Mouse (Mus musculus) liver, embryonic 16.5 days (tissue): ENCODE measurements around the gene A930009A15Rik. TPM values are rescaled to one million over a fixed set of nuclear protein-coding genes. Genes with fewer than 3 reads are reported as not detected.

Source experiments
- ATAC-seq: fragments of 200-750 bp; cut with Nextera tagmentation; 2 replicates; pipeline ENCODE4 v1.8.0; 2017; ENCODE audit warnings: low read depth, mild to moderate bottlenecking, moderate number of reproducible peaks, moderate library complexity
- H3K27ac ChIP-seq: fragments of 300-500 bp; sonication (generic); 2 replicates; pipeline ENCODE4 v1.5.1; 2014; ENCODE audit warnings: mild to moderate bottlenecking, low read length
- H3K27me3 ChIP-seq: fragments of 300-500 bp; sonication (generic); 2 replicates; pipeline ENCODE4 v1.6.1; 2014; ENCODE audit warnings: low read depth, low read length, mixed read lengths; ENCODE audit not compliant: control insufficient read depth, insufficient read depth
- H3K36me3 ChIP-seq: fragments of 300-500 bp; sonication (generic); 2 replicates; pipeline ENCODE4 v1.6.1; 2014; ENCODE audit warnings: mild to moderate bottlenecking; ENCODE audit not compliant: control insufficient read depth, insufficient read depth
- H3K4me1 ChIP-seq: fragments of 300-500 bp; sonication (generic); 2 replicates; pipeline ENCODE4 v1.6.1; 2014; ENCODE audit warnings: low read depth, low read length, mixed read lengths; ENCODE audit not compliant: control insufficient read depth
- H3K4me2 ChIP-seq: fragments of 300-500 bp; sonication (generic); 2 replicates; pipeline ENCODE4 v1.6.1; 2014; ENCODE audit warnings: low read depth, low read length, mixed read lengths
- H3K4me3 ChIP-seq: fragments of 300-500 bp; sonication (generic); 2 replicates; pipeline ENCODE4 v1.5.1; 2014; ENCODE audit warnings: low read depth, mild to moderate bottlenecking, low read length
- H3K9ac ChIP-seq: fragments of 300-500 bp; sonication (generic); 2 replicates; pipeline ENCODE4 v1.6.1; 2014; ENCODE audit warnings: low read depth, low read length
- H3K9me3 ChIP-seq: fragments of 300-500 bp; sonication (generic); replicated peaks from 2 replicates; pipeline ENCODE4 v1.6.1; 2016; ENCODE audit warnings: low read length; ENCODE audit not compliant: control insufficient read depth
- WGBS: fragments of 180-500 bp; shearing (Covaris S2); extraction: QIAGEN DNeasy Blood & Tissue Kit; methylation state at CpG from one replicate; pipeline ENCODE4 v1.1.7; 2014; ENCODE audit not compliant: insufficient replicate concordance; 5-methylcytosine and 5-hydroxymethylcytosine counted together
- polyA plus RNA-seq: library from polyadenylated mRNA; unstranded; fragments of >200 nt; fragmentation: Nextera tagmentation; extraction: Ambion mirVana; gene quantifications from 2 replicates; pipeline ENCODE4 v1.2.1, GENCODE M21; 2015

The A930009A15Rik gene
- not detected in 2 replicates for polyA plus RNA-seq

GRCm38 (mm10) chr10:115569712-115570491 is at the start of gene A930009A15Rik:
Gene A930009A15Rik (plus strand): TSS chr10:115569986.
- H3K9ac ChIP-seq, result no peak within 1 kb of the TSS
- WGBS, result 67% methylated on average over 15 of the region's 15 CpGs
- H3K4me3 ChIP-seq, result no peak within 1 kb of the TSS
- no peaks in the 10 kb centered on the region for H3K36me3 ChIP-seq
- no peaks in the 10 kb centered on the region for H3K4me1 ChIP-seq
- no peaks in the 10 kb centered on the region for H3K9me3 ChIP-seq
- H3K27ac ChIP-seq, result no peak within 1 kb of the TSS
- no peak within 1 kb of the TSS for H3K4me2 ChIP-seq
- ATAC-seq, result no peak
- H3K27me3 ChIP-seq, result no peaks in the 10 kb centered on the region

- ATAC-seq, result no peak
- H3K36me3 ChIP-seq, result no peaks in the 10 kb centered on the region
- 62% methylated on average over 17 of the region's 17 CpGs for WGBS
These were observed 49.3 kb upstream of the A930009A15Rik start for GRCm38 (mm10) chr10:115520200-115521080.

DNA sequence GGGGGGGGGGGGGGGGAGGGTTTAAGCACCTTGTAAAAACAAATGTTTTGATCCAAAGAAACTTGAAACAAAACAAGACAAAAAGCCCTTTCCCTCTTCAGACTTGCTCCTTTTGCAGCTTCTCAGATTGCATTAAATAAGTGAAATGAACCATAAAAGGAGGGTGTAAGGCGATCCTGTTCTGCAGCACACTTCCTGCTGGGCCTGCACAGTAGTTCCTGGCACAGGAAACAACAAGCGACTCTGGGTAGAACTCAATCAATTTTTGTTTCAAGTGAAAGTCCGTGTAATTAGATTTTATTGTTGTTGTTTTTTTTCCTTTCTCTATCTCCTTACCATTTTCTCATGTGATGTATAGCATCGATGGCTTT is 48.7 kb upstream of the A930009A15Rik start:
- 28% methylated on average over 4 of the region's 4 CpGs for WGBS
- no peak overlapping the region for H3K9ac ChIP-seq
- H3K4me1 ChIP-seq, result no peaks in the 10 kb centered on the region
- no peaks in the 10 kb centered on the region for H3K27me3 ChIP-seq
- H3K9me3 ChIP-seq, result no peaks in the 10 kb centered on the region
- H3K4me3 ChIP-seq, result no peak overlapping the region
- H3K27ac ChIP-seq, result no peak overlapping the region
- no peaks in the 10 kb centered on the region for H3K36me3 ChIP-seq
- ATAC-seq, result no peak
- H3K4me2 ChIP-seq, result no peak overlapping the region

More at GRCm38 (mm10) chr10:115520200-115521080, 49.3 kb upstream of the A930009A15Rik start:
- Histone ChIP-seq H3K9ac (no peak overlapping the region), H3K9me3 (no peaks in the 10 kb centered on the region), H3K4me2 (no peak overlapping the region), H3K27ac (no peak overlapping the region), H3K4me1 (no peaks in the 10 kb centered on the region), H3K4me3 (no peak overlapping the region), H3K27me3 (no peaks in the 10 kb centered on the region)

- H3K27me3 ChIP-seq, result no peaks in the 10 kb centered on the region
- H3K9ac ChIP-seq, result no peak overlapping the region
- H3K36me3 ChIP-seq, result no peaks in the 10 kb centered on the region
- H3K4me1 ChIP-seq, result no peaks in the 10 kb centered on the region
- H3K4me3 ChIP-seq, result no peak overlapping the region
- no peak overlapping the region for H3K4me2 ChIP-seq
- H3K27ac ChIP-seq, result no peak overlapping the region
- H3K9me3 ChIP-seq, result no peaks in the 10 kb centered on the region; the same call in 1 of the 2 replicates
- no peak for ATAC-seq
- WGBS, result 54% methylated on average over 4 of the region's 4 CpGs
These were observed 40.9 kb upstream of the A930009A15Rik start for GRCm38 (mm10) chr10:115528892-115529291.

DNA sequence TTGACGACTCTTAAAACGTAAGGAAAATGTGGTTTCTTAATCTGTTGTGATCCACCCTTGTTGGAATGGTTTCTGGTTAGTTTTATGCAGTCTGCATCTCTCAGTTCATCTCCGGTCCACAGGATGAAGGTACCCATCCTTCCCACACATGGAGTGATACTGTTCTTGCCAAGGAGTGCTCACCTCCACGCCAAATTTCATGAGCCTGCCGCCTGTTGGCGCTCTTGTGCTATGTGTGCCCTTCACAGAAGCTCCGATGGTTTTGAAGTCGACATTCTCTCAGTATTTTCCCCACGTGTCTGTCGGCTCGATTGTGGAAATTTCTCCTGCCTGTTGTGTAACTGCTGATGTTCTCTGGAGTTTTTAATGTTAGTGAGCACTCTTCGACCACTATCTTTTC is 40.0 kb upstream of the A930009A15Rik start:
- Histone ChIP-seq H3K27me3 (no peaks in the 10 kb centered on the region), H3K27ac (no peak overlapping the region), H3K4me3 (no peak overlapping the region), H3K36me3 (no peaks in the 10 kb centered on the region), H3K4me1 (no peaks in the 10 kb centered on the region), H3K9ac (no peak overlapping the region), H3K4me2 (no peak overlapping the region), H3K9me3 (no peaks in the 10 kb centered on the region; the same call in 1 of the 2 replicates)
- no peak for ATAC-seq
- WGBS, result 65% methylated on average over 12 of the region's 12 CpGs

DNA sequence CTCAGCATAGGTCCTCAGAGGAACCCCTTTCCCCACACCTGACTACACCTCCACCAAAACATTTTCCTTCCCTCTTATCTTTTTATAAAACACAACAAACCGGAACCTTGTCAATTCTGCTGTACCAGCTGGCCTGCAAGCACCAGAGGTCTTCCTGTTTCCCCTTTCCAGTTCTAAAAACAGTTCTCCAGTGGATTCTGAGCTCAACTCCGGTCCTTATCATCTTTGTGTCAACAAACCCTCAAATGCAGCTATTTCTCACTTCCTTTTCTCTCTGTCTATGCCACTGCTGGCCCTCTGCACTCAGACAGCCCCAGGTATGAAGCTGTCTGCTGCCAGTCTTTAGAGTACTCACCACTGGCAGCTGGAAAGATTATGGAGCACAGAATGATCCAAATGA is 39.0 kb upstream of the A930009A15Rik start:
- no peaks in the 10 kb centered on the region; the same call in 1 of the 2 replicates for H3K9me3 ChIP-seq
- H3K36me3 ChIP-seq, result no peaks in the 10 kb centered on the region
- no peak for ATAC-seq
- no peaks in the 10 kb centered on the region for H3K27me3 ChIP-seq
- H3K4me3 ChIP-seq, result no peak overlapping the region
- no peak overlapping the region for H3K9ac ChIP-seq
- H3K4me2 ChIP-seq, result no peak overlapping the region
- WGBS, result 6% methylated on average over 2 of the region's 2 CpGs
- H3K4me1 ChIP-seq, result no peaks in the 10 kb centered on the region
- H3K27ac ChIP-seq, result no peak overlapping the region

DNA sequence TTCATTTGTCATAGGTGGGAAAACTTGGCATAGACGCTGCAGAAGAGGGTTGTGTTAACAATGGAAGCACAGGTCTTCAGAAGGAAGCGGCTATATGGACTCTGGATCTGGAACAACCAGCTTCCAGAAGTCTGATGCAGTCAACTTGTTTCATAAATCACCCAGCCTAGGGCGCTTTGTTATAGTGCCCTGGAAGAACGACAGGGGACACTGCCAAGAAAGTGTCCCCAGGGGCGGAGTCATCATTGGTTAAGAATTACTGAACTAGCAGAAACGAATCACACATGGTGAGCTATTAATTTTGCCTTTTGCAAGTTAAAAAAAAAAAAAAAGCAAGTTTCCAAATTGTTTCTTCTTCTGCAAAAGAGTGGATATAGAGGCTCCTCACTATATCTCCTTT is 26.9 kb upstream of the A930009A15Rik start:
- Histone ChIP-seq H3K9ac (no peak overlapping the region), H3K27me3 (no peaks in the 10 kb centered on the region), H3K4me2 (no peak overlapping the region), H3K27ac (no peak overlapping the region), H3K36me3 (no peaks in the 10 kb centered on the region), H3K9me3 (no peaks in the 10 kb centered on the region), H3K4me1 (no peaks in the 10 kb centered on the region), H3K4me3 (no peak overlapping the region)
- ATAC-seq, result no peak
- 55% methylated on average over 6 of the region's 6 CpGs for WGBS

GRCm38 (mm10) chr10:115550253-115550652 is 19.5 kb upstream of the A930009A15Rik start:
- Histone ChIP-seq H3K27ac (no peak overlapping the region), H3K4me2 (no peak overlapping the region), H3K27me3 (no peaks in the 10 kb centered on the region), H3K9ac (no peak overlapping the region), H3K9me3 (no peaks in the 10 kb centered on the region), H3K36me3 (no peaks in the 10 kb centered on the region), H3K4me3 (no peak overlapping the region), H3K4me1 (no peaks in the 10 kb centered on the region)
- 72% methylated on average over 7 of the region's 7 CpGs for WGBS
- ATAC-seq, result no peak

- 46% methylated on average over 3 of the region's 3 CpGs for WGBS
- H3K4me2 ChIP-seq, result no peak overlapping the region
- H3K36me3 ChIP-seq, result no peaks in the 10 kb centered on the region
- no peaks in the 10 kb centered on the region for H3K27me3 ChIP-seq
- no peak overlapping the region for H3K9ac ChIP-seq
- no peak for ATAC-seq
- no peak overlapping the region for H3K4me3 ChIP-seq
- H3K4me1 ChIP-seq, result no peaks in the 10 kb centered on the region
- no peaks in the 10 kb centered on the region for H3K9me3 ChIP-seq
- H3K27ac ChIP-seq, result no peak overlapping the region
These were observed 18.7 kb upstream of the A930009A15Rik start for GRCm38 (mm10) chr10:115551069-115551468.
